In the genomic region with DNA sequence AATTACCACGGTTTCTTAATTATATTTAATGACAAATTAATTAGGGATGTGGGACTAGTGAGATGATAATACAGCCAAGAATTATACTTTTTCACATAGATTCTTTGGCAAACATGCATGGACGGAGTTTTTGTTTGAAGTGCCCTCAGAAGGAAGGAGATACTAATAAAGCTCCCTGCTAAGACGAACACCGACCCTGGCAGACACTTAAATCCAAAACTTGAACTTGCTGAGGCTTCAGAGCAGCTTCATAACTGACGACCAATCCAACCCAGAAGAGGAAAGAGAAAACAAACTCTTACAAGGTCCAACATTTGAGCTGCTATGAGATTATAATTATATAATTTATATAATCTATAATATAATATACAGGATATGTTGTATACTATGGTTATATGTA, we compare ENCODE assay signal across 25 mouse cellular contexts.
A peak's percentile ranks its signal among the peaks of the same experiment; 100 is the strongest.
DNase-seq lines count a peak whose midpoint lies in the region; ATAC-seq and TF ChIP-seq lines count a peak whose summit lies in the region.
"Had no signal": no experiment of that assay in that cellular context is flagged by ENCODE, and none has a peak within 500 bp of the region (broad histone marks: within the 10 kb centered on the region; RNA-seq: fewer than 3 reads in every experiment).

No protein-coding gene starts in this region.

- H3K4me3 ChIP-seq in lung, postnatal 0 days (ENCODE audit: low read depth, low read length) = no peak overlapping the region
- H3K4me3 ChIP-seq: embryonic facial prominence, embryonic 10.5 days; embryonic facial prominence, embryonic 12.5 days; forebrain, embryonic 13.5 days; forebrain, embryonic 15.5 days had no signal

- no peaks in the 10 kb centered on the region for H3K4me1 ChIP-seq in lung, postnatal 0 days (ENCODE audit: insufficient read depth, low read depth, low read length)
- H3K4me1 ChIP-seq: embryonic facial prominence, embryonic 12.5 days; forebrain, embryonic 13.5 days; forebrain, embryonic 15.5 days had no signal

- H3K36me3 ChIP-seq in lung, postnatal 0 days (ENCODE audit: insufficient read depth, low read length) = no peaks in the 10 kb centered on the region
- H3K36me3 ChIP-seq: embryonic facial prominence, embryonic 10.5 days; embryonic facial prominence, embryonic 12.5 days; forebrain, embryonic 15.5 days; G1E had no signal

- TF ChIP-seq CTCF in lung, postnatal 0 days (IDR thresholded peaks at IDR 0.05) = no peak

- H3K27me3 ChIP-seq in lung, postnatal 0 days (replicated peaks; ENCODE audit: insufficient read depth, low read length) = no peaks in the 10 kb centered on the region
- H3K27me3 ChIP-seq: CH12.LX; embryonic facial prominence, embryonic 12.5 days; forebrain, embryonic 13.5 days; forebrain, embryonic 15.5 days had no signal

- H3K9ac ChIP-seq in lung, postnatal 0 days (replicated peaks; ENCODE audit: low read depth) = no peak overlapping the region
- H3K9ac ChIP-seq: embryonic facial prominence, embryonic 12.5 days; forebrain, embryonic 13.5 days; forebrain, embryonic 15.5 days; forebrain, postnatal 0 days had no signal

- no peaks in the 10 kb centered on the region for H3K9me3 ChIP-seq in lung, postnatal 0 days (ENCODE audit: low read length)
- H3K9me3 ChIP-seq: embryonic facial prominence, embryonic 10.5 days; embryonic facial prominence, embryonic 12.5 days; forebrain, embryonic 15.5 days; G1E had no signal

- DNase-seq in 3T3-L1 (ENCODE audit: low read depth, low spot score) (peak; percentile 68), adipocyte (ENCODE audit: low spot score) (peak; percentile 72)
- peak; percentile 37 for DNase-seq in forelimb bud, embryonic 11.5 days (ENCODE audit: low read depth, low spot score)
- no peak for DNase-seq in neural tube, embryonic 10.5 days (ENCODE audit: extremely low spot score, low spot score)
- DNase-seq in kidney, adult 9 months = no peak
- DNase-seq in lung, postnatal 0 days (ENCODE audit: low spot score) = no peak
- DNase-seq: adrenal gland, adult 2 months; adrenal gland, postnatal 10 days; adrenal gland, postnatal 25 days; B cell, adult 2 months; cerebellum, adult 11-12 months; cerebellum, adult 2 months; cerebellum, adult 9-10 months; cerebellum, postnatal 10 days; cerebellum, postnatal 25 days; forebrain, postnatal 0 days had no signal

- no peak overlapping the region for H3K27ac ChIP-seq in lung, postnatal 0 days (ENCODE audit: low read length)
- H3K27ac ChIP-seq: embryonic facial prominence, embryonic 10.5 days; embryonic facial prominence, embryonic 12.5 days; forebrain, embryonic 13.5 days; forebrain, embryonic 15.5 days had no signal

- 54% methylated on average over 5 of the region's 5 CpGs for WGBS in lung, postnatal 0 days

- TF ChIP-seq EP300 in lung, postnatal 0 days (IDR thresholded peaks at IDR 0.05) = no peak

- ATAC-seq in lung, postnatal 0 days = no peak
- ATAC-seq: activated CD4-positive, CD25-positive, alpha-beta regulatory T cell, adult 4 months; CD4-positive, CD25-positive, alpha-beta regulatory T cell, adult 4 months; forebrain, embryonic 13.5 days; forebrain, embryonic 15.5 days; forebrain, postnatal 0 days; Patski had no signal

- H3K4me2 ChIP-seq in lung, postnatal 0 days (replicated peaks; ENCODE audit: low read depth, low read length) = no peak overlapping the region
- H3K4me2 ChIP-seq: embryonic facial prominence, embryonic 12.5 days; forebrain, embryonic 13.5 days; forebrain, embryonic 15.5 days had no signal

Comparison
In these comparisons a context has a peak if more than half of its experiments do, and no peak if none do; other contexts are left out.
1. DNase-seq: peak in 3T3-L1 (single experiment), adipocyte (single experiment) and forelimb bud, embryonic 11.5 days (single experiment); none in neural tube, embryonic 10.5 days (single experiment), kidney, adult 9 months (single experiment) and lung, postnatal 0 days (single experiment).